In genomic region chr16:97009116-97010055, GRCm38 (mm10) we compare ENCODE assay signal across 10 mouse cellular contexts.
DNase-seq lines count a peak whose midpoint lies in the region; ATAC-seq and TF ChIP-seq lines count a peak whose summit lies in the region.
"Had no signal": no experiment of that assay in that cellular context is flagged by ENCODE, and none has a peak within 500 bp of the region (broad histone marks: within the 10 kb centered on the region; RNA-seq: fewer than 3 reads in every experiment).

No protein-coding gene starts in this region.

- peak; percentile 71 for DNase-seq in brain, adult 2 months (ENCODE audit: low read depth, low spot score)
- peak; percentile 58 for DNase-seq in hindbrain, postnatal 0 days (ENCODE audit: low spot score)
- DNase-seq in midbrain, embryonic 11.5 days (ENCODE audit: low spot score, missing footprints): no peak
- DNase-seq in ovary, adult 18-20 months (ENCODE audit: low spot score): no peak
- DNase-seq in cerebellum, postnatal 14 days: no peak
- no peak for DNase-seq in adipocyte (ENCODE audit: low spot score)
- DNase-seq: kidney, adult 8-10 months; liver, postnatal 0 days had no signal

- whole genome bisulfite sequencing in forebrain, embryonic 13.5 days: 35% methylated on average over 4 of the region's 4 CpGs
- WGBS in hindbrain, postnatal 0 days: 41% methylated on average over 4 of the region's 4 CpGs
- WGBS in midbrain, embryonic 11.5 days: 75% methylated on average over 4 of the region's 4 CpGs
- 65% methylated on average over 4 of the region's 4 CpGs for WGBS in kidney, embryonic 14.5 days

- peak overlapping the region; percentile 73 for H3K27ac ChIP-seq in forebrain, embryonic 13.5 days
- peak overlapping the region; percentile 60; the same call in 1 of the 2 replicates for H3K27ac ChIP-seq in hindbrain, postnatal 0 days
- H3K27ac ChIP-seq in midbrain, embryonic 11.5 days (ENCODE audit: low read depth, low read length): peak overlapping the region; percentile 31
- no peak overlapping the region for H3K27ac ChIP-seq in kidney, embryonic 14.5 days (ENCODE audit: low read depth, low read length)

- no peaks in the 10 kb centered on the region for H3K36me3 ChIP-seq in forebrain, embryonic 13.5 days (ENCODE audit: poor library complexity, severe bottlenecking)
- H3K36me3 ChIP-seq in hindbrain, postnatal 0 days (ENCODE audit: insufficient read depth, low read length): no peaks in the 10 kb centered on the region
- no peaks in the 10 kb centered on the region for H3K36me3 ChIP-seq in midbrain, embryonic 11.5 days (ENCODE audit: control insufficient read depth, insufficient read depth, low read length)
- H3K36me3 ChIP-seq in kidney, embryonic 14.5 days (ENCODE audit: control insufficient read depth, insufficient read depth, low read length): no peaks in the 10 kb centered on the region

- no peaks in the 10 kb centered on the region for H3K9me3 ChIP-seq in forebrain, embryonic 13.5 days (replicated peaks)
- no peaks in the 10 kb centered on the region for H3K9me3 ChIP-seq in hindbrain, postnatal 0 days (ENCODE audit: low read length)
- no peaks in the 10 kb centered on the region for H3K9me3 ChIP-seq in midbrain, embryonic 11.5 days (ENCODE audit: control insufficient read depth, low read length)
- no peaks in the 10 kb centered on the region for H3K9me3 ChIP-seq in kidney, embryonic 14.5 days (ENCODE audit: control insufficient read depth, low read length)

- peak; percentile 61 for ATAC-seq in forebrain, embryonic 13.5 days
- ATAC-seq in hindbrain, postnatal 0 days: peak; percentile 75
- ATAC-seq in midbrain, embryonic 11.5 days (ENCODE audit: low FRiP score): peak; percentile 40; the same call in 1 of the 2 replicates
- ATAC-seq in kidney, embryonic 14.5 days (ENCODE audit: low FRiP score, low TSS enrichment): no peak
- ATAC-seq: liver, postnatal 0 days had no signal

- no peak overlapping the region for H3K4me2 ChIP-seq in forebrain, embryonic 13.5 days
- no peak overlapping the region for H3K4me2 ChIP-seq in hindbrain, postnatal 0 days (ENCODE audit: low read depth, low read length)
- H3K4me2 ChIP-seq in midbrain, embryonic 11.5 days: no peak overlapping the region
- no peak overlapping the region for H3K4me2 ChIP-seq in kidney, embryonic 14.5 days (replicated peaks; ENCODE audit: low read depth, low read length)

- peaks cover 46% of the 10 kb centered on the region for H3K4me1 ChIP-seq in forebrain, embryonic 13.5 days
- H3K4me1 ChIP-seq in hindbrain, postnatal 0 days (ENCODE audit: insufficient read depth, low read length): peaks cover 12% of the 10 kb centered on the region
- H3K4me1 ChIP-seq in midbrain, embryonic 11.5 days (ENCODE audit: control insufficient read depth, insufficient read depth, low read length): peaks cover 12% of the 10 kb centered on the region; the same call in 1 of the 2 replicates
- no peaks in the 10 kb centered on the region for H3K4me1 ChIP-seq in kidney, embryonic 14.5 days (ENCODE audit: control insufficient read depth, insufficient read depth, low read length)

- no peaks in the 10 kb centered on the region for H3K27me3 ChIP-seq in forebrain, embryonic 13.5 days
- no peaks in the 10 kb centered on the region for H3K27me3 ChIP-seq in hindbrain, postnatal 0 days (ENCODE audit: insufficient read depth, low read length)
- no peaks in the 10 kb centered on the region for H3K27me3 ChIP-seq in midbrain, embryonic 11.5 days (ENCODE audit: control insufficient read depth, insufficient read depth, low read length)
- H3K27me3 ChIP-seq in kidney, embryonic 14.5 days (ENCODE audit: control insufficient read depth, insufficient read depth, low read length): no peaks in the 10 kb centered on the region

- TF ChIP-seq CTCF in hindbrain, postnatal 0 days (IDR thresholded peaks at IDR 0.05; ENCODE audit: low read depth): no peak

- no peak overlapping the region for H3K4me3 ChIP-seq in forebrain, embryonic 13.5 days
- H3K4me3 ChIP-seq in hindbrain, postnatal 0 days (ENCODE audit: low read length): no peak overlapping the region
- no peak overlapping the region for H3K4me3 ChIP-seq in midbrain, embryonic 11.5 days (ENCODE audit: low read depth, low read length)
- H3K4me3 ChIP-seq in kidney, embryonic 14.5 days (ENCODE audit: low read length): no peak overlapping the region

- H3K9ac ChIP-seq in forebrain, embryonic 13.5 days: peak overlapping the region; percentile 5; the same call in 1 of the 2 replicates
- no peak overlapping the region for H3K9ac ChIP-seq in hindbrain, postnatal 0 days (replicated peaks; ENCODE audit: low read length)
- no peak overlapping the region for H3K9ac ChIP-seq in midbrain, embryonic 11.5 days (ENCODE audit: low read length)
- H3K9ac ChIP-seq in kidney, embryonic 14.5 days (ENCODE audit: low read depth, low read length): no peak overlapping the region
- H3K9ac ChIP-seq: liver, postnatal 0 days had no signal

Comparison
In these comparisons a context has a peak if more than half of its experiments do, and no peak if none do; other contexts are left out.
1. DNase-seq: peak in brain, adult 2 months (single experiment) and hindbrain, postnatal 0 days (single experiment); none in midbrain, embryonic 11.5 days (single experiment), ovary, adult 18-20 months (single experiment), cerebellum, postnatal 14 days (0 of 2) and adipocyte (single experiment).